Mouse (Mus musculus): ENCODE results near the gene 1700010I14Rik. TPM values are rescaled to one million over a fixed set of nuclear protein-coding genes. Genes with fewer than 3 reads are reported as not detected.
A peak's percentile ranks its signal among the peaks of the same experiment; 100 is the strongest.

Gene 1700010I14Rik
- total RNA-seq, 2 experiments from 2014 or later: 0.25 to 0.26 TPM

GRCm38 (mm10) chr17:9032362-9033044 lies 44.4 kb downstream of the 1700010I14Rik start:
- no peak for TF ChIP-seq CTCF (IDR thresholded peaks at IDR 0.05)
- Histone ChIP-seq H3K27ac (peak overlapping the region; percentile 88), H3K4me3 (peak overlapping the region; percentile 59)
- peak; percentile 26 for DNase-seq
- intact Hi-C loops (cut with DNase I): loop anchor here (2.0 kb wide), 1 partner anchor 112 kb away; no protein-coding TSS in a partner anchor

- TF ChIP-seq CTCF (IDR thresholded peaks at IDR 0.05): no peak
- H3K4me3 ChIP-seq: no peak overlapping the region
- intact Hi-C loops (cut with DNase I): loop anchor here (2.0 kb wide), 1 partner anchor 111 kb away; no protein-coding TSS in a partner anchor
- no peak for DNase-seq
- H3K27ac ChIP-seq: no peak overlapping the region
Measured at GRCm38 (mm10) chr17:9033511-9033910, 45.4 kb downstream of the 1700010I14Rik start.

- no peak overlapping the region for H3K27ac ChIP-seq
- no peak for TF ChIP-seq CTCF (IDR thresholded peaks at IDR 0.05)
- no peak for DNase-seq
- intact Hi-C loops (cut with DNase I): no loop called here
- H3K4me3 ChIP-seq: no peak overlapping the region
Measured at GRCm38 (mm10) chr17:9035561-9036348, 47.6 kb downstream of the 1700010I14Rik start.

- Histone ChIP-seq H3K27ac (no peak overlapping the region), H3K4me3 (no peak overlapping the region)
- intact Hi-C loops (cut with DNase I): no loop called here
- peak; percentile 37 for DNase-seq
- peak; percentile 68 for TF ChIP-seq CTCF (IDR thresholded peaks at IDR 0.05)
Measured at GRCm38 (mm10) chr17:9042723-9043122, 54.6 kb downstream of the 1700010I14Rik start.

GRCm38 (mm10) chr17:9052441-9052980 lies 64.4 kb downstream of the 1700010I14Rik start:
- Histone ChIP-seq H3K4me3 (no peak overlapping the region), H3K27ac (no peak overlapping the region)
- intact Hi-C loops (cut with DNase I): no loop called here
- TF ChIP-seq CTCF (IDR thresholded peaks at IDR 0.05): no peak
- DNase-seq: no peak

- DNase-seq: no peak
- Histone ChIP-seq H3K4me3 (no peak overlapping the region), H3K27ac (no peak overlapping the region)
- intact Hi-C loops (cut with DNase I): no loop called here
- TF ChIP-seq CTCF (IDR thresholded peaks at IDR 0.05): no peak
Measured at GRCm38 (mm10) chr17:9059360-9059932, 71.3 kb downstream of the 1700010I14Rik start.
